Mouse (Mus musculus): ENCODE measurements around the gene Ube2b. TPM values are rescaled to one million over a fixed set of nuclear protein-coding genes. Genes with fewer than 3 reads are reported as not detected.

The Ube2b gene
- polyA plus RNA-seq, 1 experiment from 2014 or later, result 231 TPM

Other genes starting within 250 kb of the Ube2b start
- gene Sec24a, start 237.1 kb downstream of the Ube2b start, polyA plus RNA-seq (2015; fragmentation: Nextera tagmentation; extraction: Ambion mirVana), result 12.4 and 13.1 TPM in 2 replicates
- gene Sar1b, start 237.1 kb downstream of the Ube2b start, polyA plus RNA-seq (2015; fragmentation: Nextera tagmentation; extraction: Ambion mirVana), result 110 TPM in 2 replicates
- gene Jade2, start 143.1 kb downstream of the Ube2b start, polyA plus RNA-seq (2015; fragmentation: Nextera tagmentation; extraction: Ambion mirVana), result 2.8 and 2.9 TPM in 2 replicates
- gene Cdkn2aipnl, start 33.1 kb downstream of the Ube2b start, polyA plus RNA-seq (2015; fragmentation: Nextera tagmentation; extraction: Ambion mirVana), result 106 TPM in 2 replicates
- 7.8 and 9.4 TPM in 2 replicates for gene Cdkl3, start 3.5 kb upstream of the Ube2b start, polyA plus RNA-seq (2015; fragmentation: Nextera tagmentation; extraction: Ambion mirVana)
- 57.8 and 62.7 TPM in 2 replicates for gene Ppp2ca, start 97.9 kb upstream of the Ube2b start, polyA plus RNA-seq (2015; fragmentation: Nextera tagmentation; extraction: Ambion mirVana)
- not detected in 2 replicates for gene Olfr1373, start 144.8 kb upstream of the Ube2b start, polyA plus RNA-seq (2015; fragmentation: Nextera tagmentation; extraction: Ambion mirVana)
- not detected in 2 replicates for gene Olfr1371, start 213.2 kb upstream of the Ube2b start, polyA plus RNA-seq (2015; fragmentation: Nextera tagmentation; extraction: Ambion mirVana)
- 812 and 833 TPM in 2 replicates for gene Skp1a, start 231.2 kb upstream of the Ube2b start, polyA plus RNA-seq (2015; fragmentation: Nextera tagmentation; extraction: Ambion mirVana)

All from lung, embryonic 16.5 days (tissue).